Mouse (Mus musculus): ENCODE measurements around the gene Gm8265.
"Not testable (repeated sequence)": the region's sequence is repeated elsewhere in the genome, so short reads cannot be mapped to it uniquely, and the experiment has no call there.

The Gm8265 gene

GRCm38 (mm10) chr14:5632928-5633327 lies at the start of gene Gm8265:
Gm8265 (minus strand) TSS chr14:5633028.
- not testable (repeated sequence) for DNase-seq

All from right cerebral cortex, postnatal 4 days (tissue).